Mouse (Mus musculus) heart, adult 9 months (tissue): ENCODE measurements around the gene Hmgcl.
A peak's percentile ranks its signal among the peaks of the same experiment; 100 is the strongest.

Source experiments
- DNase-seq, 2 experiments: peaks; one replicate each; pipeline ENCODE4 v3.0.0; 2022; ENCODE audit warnings: low spot score in 2 of 2

The Hmgcl gene

DNA sequence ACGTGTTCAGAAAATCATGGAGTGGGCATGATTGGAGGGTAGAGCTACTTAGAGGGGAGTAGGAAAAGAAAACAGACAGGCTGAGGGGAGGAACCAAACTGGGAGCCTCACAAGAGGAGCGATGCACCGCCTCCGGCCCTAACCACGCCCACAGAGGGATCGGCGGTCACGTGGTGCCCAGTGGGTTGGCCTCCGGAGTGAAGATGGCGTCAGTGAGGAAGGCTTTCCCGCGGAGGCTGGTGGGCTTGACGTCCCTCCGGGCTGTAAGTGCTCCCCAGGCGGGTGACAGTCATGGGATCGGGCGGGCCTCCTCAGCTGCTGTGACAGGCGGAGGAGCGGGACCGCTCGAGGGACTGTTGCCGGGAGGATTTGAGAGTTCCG lies at the start of gene Hmgcl:
TSS of gene Hmgcl (plus strand) at position 171 of the 381 bp plus-strand sequence.
- DNase-seq, result peak; percentile 95 to 96

DNA sequence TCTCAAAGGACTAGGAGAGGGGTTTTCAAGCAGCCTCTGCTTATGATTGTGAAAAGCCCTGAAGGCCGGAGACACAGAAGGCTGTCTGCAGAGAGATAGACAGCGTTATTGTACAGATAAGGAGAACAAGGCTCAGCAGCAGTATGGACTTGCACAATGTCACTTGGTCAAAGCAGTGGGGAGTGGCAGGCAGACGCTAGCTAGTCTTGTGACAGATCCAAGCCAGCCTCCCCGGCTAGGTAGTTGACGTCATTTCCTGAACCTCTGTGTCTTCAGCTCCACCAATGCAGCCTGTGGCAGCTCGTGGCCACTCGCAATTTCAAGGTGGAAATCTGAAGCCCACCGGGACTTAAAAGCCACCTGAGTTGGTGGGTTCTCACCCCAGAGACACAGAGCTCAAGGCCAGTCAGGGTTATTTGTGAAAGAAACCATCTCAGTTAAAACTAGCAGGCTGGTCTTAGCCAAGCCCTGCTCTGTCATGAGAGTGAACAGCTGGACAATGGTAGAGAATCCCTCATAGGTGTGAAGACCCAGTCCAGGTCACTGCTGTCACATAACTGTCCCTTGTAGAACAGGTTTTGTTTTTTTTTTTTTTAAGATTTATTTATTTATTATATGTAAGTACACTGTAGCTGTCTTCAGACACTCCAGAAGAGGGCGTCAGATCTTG lies 47.7 kb upstream of the Hmgcl start:
- no peak for DNase-seq

DNA sequence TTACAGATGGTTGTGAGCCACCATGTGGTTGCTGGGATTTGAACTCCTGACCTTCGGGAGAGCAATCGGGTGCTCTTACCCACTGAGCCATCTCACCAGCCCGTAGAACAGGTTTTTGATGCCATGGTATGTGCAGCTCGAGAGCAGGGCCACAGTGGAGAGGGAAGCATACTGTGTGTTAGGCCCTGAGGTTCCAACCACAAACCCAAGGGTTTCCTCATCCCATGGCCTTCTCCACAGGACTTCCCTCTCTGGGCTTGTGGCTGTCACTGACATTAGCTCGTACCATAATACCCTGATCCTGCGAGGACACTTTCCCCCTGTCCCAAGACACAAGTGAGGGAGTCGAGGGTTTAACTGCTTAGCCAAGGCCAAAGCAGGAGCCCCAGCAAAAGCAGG lies 47.2 kb upstream of the Hmgcl start:
- DNase-seq, result no peak

DNA sequence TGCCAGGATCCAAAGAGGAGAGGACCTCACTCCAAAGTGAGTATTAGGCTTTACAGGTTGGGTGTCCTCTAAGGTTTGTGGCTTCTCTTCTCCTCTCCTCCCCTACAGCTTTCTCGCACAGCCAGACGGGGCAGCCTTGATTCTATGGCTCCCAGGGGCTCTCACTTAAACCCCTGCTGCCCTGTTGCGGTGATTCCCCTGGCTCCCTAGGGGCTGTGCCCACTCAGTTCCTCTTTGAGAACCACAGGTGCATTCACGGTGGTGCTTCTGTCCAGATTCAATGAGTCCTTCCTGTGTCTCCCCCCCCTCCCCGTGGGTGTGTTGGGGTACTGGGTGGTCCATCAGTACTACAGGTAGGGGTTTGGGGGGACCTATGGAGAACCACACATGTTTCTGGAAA lies 46.2 kb upstream of the Hmgcl start:
- DNase-seq, result no peak

DNA sequence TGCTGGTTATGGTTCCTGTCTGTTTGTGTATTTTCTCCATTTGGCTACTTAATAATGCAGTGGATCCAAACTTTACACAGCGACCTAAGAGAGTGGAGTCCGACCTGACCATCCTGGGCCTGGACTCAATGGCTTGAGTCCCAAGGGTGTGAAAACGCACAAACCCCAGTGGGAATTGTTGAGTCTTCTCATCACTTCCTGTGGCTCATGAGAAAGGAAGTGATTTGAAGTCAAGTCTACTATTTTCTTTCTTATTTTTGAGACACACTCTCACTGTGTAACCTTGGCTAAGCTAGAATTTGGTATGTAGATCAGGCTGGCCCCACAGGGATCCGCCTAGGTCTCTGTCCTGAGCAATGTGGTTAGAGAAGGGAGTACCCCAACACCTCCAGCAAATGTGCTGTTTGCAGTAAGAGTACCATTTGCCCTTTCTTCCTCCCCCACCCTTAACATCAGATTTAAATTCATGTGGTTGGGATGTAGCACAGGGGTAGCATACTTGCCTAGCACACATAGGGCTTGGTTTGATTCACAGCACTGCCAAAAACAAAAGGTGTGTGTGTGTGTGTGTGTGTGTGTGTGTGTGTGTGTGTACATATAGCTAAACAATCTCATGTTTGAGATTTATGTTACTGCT lies 43.5 kb upstream of the Hmgcl start:
- DNase-seq, result no peak

DNA sequence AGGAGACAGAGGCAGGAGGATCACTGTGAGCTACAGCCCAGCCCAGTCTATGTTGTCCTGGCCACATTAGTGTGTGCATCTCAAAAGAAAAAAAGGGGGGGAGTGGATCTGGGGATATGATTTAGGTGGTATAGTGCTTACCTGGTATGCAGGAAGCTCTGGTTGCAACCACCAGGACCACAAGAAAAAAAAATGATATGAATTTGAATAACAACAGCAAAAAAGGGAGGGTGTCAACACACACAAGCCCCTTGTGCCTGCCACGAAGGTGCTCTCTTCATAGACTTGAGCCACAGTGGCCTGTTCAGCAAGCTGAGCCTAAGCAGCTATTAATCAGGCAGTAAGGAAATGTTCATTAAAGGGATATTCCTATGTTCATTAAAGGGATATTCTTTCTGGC lies 41.4 kb upstream of the Hmgcl start:
- DNase-seq, result no peak

DNA sequence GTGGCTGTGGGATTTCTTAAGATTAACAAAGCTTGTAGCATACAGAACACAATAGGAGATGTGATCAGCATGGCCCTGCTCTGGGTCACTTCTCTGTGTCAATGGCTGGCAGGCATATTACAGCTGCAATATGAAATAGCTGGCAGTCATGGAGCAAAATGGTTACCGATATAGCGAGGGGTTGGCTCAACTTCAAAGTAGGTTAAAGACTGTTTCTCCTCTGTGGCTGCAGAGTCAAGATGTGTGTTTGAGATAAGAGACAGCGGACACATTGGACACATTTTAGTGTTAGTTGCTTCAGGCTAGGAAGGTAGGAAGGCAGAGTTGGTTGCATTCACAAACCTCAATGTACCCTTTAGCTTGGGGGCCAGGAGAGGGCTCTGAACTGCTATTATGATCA lies 39.6 kb upstream of the Hmgcl start:
- no peak for DNase-seq

DNA sequence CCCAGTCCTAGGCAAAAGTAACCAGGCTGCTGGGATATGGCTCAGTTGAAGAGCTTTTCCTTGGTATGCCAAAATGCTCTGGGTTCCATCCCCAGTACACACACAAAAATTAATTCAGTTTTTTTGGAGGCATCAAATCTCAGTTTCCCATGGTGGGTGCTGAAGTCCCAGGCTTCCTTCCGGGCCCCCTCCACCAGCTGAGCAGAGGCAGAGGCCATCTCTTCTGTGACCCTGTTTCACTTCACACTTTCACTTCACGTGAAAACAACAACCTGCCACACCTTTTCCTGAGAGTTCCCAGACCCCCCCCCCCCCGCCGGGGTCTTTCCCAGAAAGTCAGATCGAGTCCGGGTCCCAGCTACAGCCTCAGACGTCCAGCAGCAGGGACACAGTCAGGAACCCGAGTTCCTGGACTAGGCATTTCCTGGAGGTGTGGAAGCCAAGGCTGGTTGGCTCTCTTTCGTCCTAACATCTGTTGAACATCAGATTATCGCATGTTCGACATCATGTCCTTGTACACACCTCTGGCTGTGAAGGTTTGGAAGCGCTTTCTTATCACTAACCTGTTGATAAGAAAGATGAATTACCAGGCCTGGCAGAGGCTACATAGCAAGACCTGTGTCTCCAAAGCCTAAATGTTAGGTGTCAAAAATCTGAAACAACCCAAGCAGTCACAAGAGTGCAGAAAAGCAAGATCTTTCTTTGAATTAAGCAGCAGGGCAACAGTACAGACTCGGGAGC lies 36.8 kb upstream of the Hmgcl start:
- DNase-seq, result no peak

DNA sequence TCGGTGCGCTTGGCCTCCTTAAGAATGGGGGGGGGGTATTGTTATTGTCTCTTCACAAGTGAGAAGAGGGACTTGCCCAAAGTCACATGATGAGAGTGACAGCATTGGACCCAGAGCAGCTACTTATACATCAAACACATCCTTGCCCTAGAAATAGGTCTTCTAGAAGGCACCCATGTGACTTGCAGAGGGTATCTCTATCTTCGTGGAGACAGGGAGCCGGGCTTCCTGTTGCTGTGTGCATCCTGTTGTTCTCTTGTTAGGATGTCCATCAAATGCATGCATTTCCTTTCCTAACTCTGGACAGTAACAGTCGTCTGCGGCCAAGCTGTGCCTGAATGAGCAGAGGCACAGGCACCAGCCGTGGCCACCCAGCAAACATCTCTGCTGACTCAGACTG lies 34.7 kb upstream of the Hmgcl start:
- no peak for DNase-seq

DNA sequence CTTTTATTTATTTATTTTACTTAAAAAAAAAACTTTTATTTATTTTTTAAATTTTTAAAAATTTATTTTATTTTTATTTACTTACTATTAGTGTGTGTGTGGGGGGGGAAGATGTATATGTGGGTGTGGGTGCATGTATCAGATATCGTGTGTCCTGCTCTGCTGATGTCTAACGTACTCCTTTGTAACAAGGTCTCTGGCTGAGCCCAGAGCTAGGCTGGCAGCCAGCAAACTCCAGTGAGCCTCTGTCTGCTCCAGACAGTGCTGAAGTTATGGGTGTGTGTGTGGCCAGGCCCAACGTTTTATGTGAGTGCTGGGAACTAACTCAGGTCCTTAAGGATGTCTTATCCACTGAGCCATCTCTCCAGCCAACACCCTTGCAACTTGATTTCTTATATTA lies 34.1 kb upstream of the Hmgcl start:
- no peak for DNase-seq

DNA sequence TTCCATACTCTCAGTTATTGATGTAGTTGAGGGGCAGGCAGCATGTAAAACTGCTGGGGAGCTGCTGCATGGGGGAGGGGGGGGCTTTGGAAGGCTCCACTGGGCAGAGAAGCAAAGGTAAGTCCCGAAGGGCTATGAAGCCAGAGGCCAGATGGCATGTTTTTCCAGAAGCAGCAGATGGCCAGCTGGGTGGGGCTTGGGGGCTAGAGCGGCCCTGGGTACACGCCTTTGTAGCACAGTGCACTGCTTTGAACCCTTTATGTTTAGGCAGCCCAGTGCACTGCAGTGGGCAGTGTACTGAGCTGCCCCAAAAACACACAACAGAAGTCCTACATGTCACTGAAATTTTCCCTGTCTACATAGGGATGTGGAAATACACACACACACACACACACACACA lies 33.4 kb upstream of the Hmgcl start:
- DNase-seq, result no peak

DNA sequence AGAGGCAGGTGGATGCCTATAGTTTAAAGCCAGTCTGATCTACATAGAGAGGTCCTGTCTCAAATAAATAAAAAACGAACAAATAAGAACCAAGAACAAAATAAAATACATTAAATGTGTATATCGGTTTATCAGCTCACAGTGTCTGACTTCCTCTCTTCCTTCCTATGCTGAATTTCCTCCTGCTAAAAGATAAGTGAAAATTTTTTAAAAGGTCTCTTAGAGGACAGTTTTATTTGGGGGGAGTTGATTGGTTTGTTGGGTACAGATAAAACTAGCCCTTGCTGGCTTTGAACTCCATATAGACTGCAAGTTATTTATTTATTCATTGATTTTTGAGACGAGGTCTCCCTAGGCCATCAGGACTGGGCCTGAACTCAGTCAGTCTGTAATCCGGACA lies 32.8 kb upstream of the Hmgcl start:
- DNase-seq, result no peak

DNA sequence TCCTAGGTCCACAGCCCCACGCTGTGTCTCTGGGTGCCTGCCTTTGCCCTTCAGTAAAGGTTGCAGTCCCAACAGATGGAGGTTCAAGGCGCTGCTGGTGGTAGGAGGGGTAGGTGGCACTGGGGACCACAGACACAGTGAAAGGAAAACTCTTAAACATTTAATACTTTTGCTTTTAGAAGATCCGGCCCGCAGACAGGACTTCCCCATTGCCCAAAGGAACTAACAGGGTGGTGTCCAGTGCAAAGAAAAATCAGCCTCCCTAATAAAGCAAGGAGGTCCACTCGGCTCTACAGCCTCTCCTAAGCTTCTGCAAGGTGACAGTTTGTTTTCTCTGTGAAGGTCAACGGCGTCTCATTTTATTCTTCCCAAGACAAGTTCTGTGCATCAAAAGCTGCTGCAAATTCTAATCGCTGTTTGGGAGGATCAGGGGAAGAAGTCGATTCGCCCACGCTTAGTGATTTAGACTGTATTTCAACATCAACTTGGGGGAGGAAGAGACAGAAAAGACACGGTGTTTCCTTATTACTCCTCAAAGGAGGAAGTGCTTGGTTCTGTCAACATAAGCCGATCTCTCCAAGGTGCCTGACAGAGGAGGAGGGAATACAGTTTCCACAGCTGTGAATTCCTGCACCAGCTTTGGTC lies 27.5 kb upstream of the Hmgcl start:
- DNase-seq, result peak in 1 of 2 experiments; percentile 21

DNA sequence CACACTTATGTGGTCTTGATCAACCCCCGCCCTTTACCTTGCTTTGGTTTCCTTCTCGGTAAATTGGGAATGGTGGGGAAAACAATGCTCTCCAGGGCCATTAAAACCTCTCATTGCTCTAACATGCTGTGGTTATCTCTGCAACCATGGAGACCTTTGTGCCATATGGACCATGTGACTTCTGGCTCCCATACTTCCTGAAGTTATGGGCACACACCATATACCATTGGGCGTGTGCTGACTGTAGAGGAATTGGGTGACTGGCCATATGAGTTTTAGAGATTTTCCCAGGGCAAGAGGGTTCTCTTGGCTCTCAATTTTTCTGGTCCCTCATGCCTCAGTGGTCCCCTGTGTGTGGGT lies 27.0 kb upstream of the Hmgcl start:
- DNase-seq, result no peak

DNA sequence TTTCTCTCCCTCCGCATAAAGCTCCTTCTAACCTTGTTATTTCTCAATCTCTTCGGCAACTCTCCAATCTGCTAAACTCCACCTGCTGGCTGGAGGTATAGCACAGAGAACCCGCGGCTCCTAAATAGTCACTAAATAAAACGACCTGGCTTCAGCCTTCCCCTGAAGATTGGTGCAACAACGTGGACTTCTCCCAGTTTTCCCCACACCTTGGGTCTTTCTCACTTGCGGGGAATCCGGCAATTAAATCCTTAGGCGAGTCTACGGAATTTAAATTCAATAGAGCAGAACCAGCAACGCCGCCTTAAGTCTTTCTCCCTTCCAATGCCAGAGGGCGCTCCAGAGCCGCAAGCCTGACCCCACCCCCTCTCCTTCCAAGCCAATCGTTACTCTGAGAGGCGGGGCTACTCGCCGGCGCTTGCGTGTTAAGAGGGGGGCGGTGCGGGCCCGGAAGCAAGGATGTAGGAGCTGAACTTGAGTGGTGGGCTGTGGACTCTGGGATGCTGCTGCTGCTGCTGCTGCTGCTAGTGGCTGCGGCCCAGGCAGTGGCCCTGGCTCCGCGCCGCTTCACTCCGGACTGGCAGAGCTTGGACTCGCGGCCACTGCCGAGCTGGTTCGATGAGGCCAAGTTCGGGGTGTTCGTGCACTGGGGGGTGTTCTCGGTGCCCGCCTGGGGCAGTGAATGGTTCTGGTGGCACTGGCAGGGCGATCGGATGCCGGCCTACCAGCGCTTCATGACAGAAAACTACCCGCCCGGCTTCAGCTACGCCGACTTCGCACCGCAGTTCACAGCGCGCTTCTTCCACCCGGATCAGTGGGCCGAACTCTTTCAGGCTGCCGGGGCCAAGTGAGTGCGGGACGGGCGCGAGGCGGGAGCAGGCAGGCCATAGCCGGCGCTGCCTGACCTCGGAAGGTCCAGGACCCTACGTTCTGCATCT lies 25.7 kb upstream of the Hmgcl start, which contains the start of gene Fuca1:
TSS of gene Fuca1 (plus strand) at position 432 of the 938 bp plus-strand sequence.
- DNase-seq, result peak; percentile 91 to 96

DNA sequence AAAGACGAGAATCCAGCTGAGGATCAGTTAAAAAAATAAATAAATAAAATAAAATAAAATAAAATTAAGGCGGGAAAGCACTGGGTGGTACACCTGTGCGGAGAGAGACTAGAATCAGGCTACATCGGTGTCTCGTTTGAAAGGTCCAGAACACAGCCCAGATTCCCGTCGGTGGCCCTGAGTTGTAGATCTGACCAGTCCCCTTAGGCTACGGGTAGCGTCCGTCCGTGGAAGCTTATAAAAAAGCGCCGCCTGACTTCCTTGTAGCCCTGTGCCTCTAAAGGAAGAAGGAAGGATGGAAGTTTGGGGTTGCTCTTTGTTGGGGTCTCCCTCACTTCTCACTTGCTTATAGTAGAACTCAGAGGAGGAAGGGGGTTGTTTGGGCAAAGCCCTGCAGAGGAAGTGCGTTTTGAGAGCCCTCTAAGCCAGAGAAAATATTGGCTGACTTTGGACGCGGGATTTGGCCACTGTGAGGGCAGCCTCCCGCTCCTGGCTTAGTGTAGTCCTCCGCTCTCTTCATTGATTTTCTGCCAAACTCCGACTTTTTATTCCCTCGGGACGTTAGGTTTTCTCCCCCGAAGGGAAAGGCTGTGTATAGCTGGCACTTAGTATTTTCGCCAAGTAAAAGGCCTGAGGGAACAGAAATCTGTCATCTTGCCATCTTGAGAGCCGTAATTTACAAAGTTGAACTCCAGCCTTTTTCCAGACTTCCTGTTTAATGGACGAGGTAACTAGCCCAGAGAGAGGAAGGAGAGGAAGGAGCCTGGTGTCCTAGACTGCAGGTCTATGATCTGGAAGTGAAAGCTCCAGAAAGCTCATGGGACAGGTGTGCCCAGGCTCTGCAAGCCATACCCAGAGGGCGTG lies 24.8 kb upstream of the Hmgcl start:
- DNase-seq, result peak; percentile 53

DNA sequence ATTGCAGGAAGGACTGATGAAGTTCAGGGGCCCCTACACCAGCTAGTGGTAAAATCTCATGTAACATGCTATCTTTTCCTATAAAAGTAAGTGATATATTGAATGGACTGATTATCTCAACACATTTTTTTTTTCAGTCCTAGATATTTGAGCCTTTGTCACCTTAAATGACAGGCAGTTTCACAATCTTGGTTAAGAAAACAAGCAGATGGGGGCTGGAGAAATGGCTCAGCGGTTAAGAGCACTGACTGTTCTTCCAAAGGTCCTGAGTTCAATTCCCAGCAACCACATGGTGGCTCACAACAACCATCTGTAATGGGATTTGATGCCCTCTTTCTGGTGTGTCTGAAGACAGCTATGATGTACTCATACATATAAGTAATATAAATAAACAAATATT lies 24.1 kb upstream of the Hmgcl start:
- no peak for DNase-seq

DNA sequence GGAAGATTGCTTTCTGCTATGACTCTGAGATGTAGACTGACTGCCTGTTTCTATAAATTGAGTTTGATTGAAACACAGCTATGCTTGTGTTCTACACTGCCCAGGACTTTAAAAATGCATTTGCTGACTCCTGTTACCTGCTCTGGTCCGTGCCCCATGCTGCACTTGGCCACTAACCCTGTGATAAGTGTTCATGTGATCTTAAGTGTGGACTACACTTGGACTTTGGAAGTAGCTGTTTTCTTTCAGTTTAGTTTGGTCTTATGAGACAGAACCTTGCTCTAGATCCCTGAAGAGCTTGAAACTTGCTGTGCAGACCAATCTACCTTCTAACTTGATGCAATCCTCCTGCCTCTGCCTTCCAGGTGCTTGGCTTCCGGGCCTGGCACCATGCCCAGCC lies 21.8 kb upstream of the Hmgcl start:
- no peak for DNase-seq

DNA sequence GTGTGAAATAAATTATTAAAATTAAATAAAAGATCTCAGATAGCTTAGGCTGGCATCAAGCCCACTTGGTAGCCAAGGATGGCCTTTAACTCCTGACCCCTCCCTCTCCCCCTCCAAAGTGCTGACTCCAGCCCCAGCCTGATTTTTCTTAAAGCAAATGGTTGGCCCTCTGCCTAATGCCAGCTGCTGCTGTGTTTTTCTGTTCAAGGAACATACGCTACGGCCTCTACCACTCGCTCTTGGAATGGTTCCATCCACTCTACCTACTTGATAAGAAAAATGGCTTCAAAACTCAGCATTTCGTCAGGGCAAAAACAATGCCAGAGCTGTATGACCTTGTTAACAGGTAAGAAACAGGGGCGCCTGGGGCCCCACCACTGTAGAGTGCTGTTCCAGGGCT lies 20.9 kb upstream of the Hmgcl start:
- no peak for DNase-seq

DNA sequence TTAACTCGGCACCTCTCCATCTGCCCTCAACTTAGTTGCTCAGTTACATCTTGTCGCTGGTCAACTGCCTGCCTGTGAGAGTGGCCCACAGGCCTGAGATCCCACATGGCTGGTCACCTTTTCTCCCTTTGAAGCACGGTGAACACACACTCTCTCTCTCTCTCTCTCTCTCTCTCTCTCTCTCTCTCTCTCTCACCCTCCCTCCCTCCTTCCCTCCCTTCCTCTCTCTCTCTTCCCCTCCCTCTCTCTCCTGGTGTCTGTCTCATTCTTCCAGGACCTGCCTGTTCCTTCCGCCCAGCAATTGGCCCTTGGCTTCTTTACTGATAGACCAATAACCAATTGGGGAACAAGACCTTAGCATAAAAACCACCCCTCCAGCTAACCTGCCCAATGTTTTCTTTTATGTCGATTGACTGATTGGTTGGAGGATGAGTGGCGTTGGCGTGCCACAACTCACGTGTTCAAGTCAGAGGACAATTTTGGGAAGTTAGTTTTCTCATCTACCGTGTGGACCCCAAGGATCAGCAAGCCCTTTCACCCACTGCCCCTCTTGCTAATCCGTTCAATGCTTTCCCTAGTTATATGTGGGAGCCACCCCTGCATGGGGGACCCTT lies 19.9 kb upstream of the Hmgcl start:
- DNase-seq, result no peak
